Mouse (Mus musculus) lung, embryonic 16.5 days (tissue): ENCODE results near the gene Slc35f2. TPM values are rescaled to one million over a fixed set of nuclear protein-coding genes. Genes with fewer than 3 reads are reported as not detected.

ENCODE experiments used
- ATAC-seq: fragments of 200-750 bp; cut with Nextera tagmentation; 2 replicates; pipeline ENCODE4 v1.8.0; 2017; ENCODE audit warnings: low read depth, mild to moderate bottlenecking, moderate library complexity
- H3K27ac ChIP-seq: fragments of 300-500 bp; sonication (generic); 2 replicates; pipeline ENCODE4 v1.5.1; 2014; ENCODE audit warnings: mild to moderate bottlenecking, control low read depth, low read length
- H3K27me3 ChIP-seq: fragments of 300-500 bp; sonication (generic); 2 replicates; pipeline ENCODE4 v1.6.1; 2014; ENCODE audit warnings: low read depth, low read length, mixed read lengths; ENCODE audit not compliant: control insufficient read depth, insufficient read depth
- H3K36me3 ChIP-seq: fragments of 300-500 bp; sonication (generic); 2 replicates; pipeline ENCODE4 v1.6.1; 2014; ENCODE audit warnings: low read length; ENCODE audit not compliant: control insufficient read depth, insufficient read depth
- H3K4me1 ChIP-seq: fragments of 300-500 bp; sonication (generic); replicated peaks from 2 replicates; pipeline ENCODE4 v1.6.1; 2014; ENCODE audit warnings: low read length, mixed read lengths; ENCODE audit not compliant: control insufficient read depth, insufficient read depth
- H3K4me2 ChIP-seq: fragments of 300-500 bp; sonication (generic); 2 replicates; pipeline ENCODE4 v1.6.1; 2014; ENCODE audit warnings: low read depth, low read length, control low read depth
- H3K4me3 ChIP-seq: fragments of 300-500 bp; sonication (generic); 2 replicates; pipeline ENCODE4 v1.5.1; 2014; ENCODE audit warnings: mild to moderate bottlenecking, low read length, control low read depth
- H3K9ac ChIP-seq: fragments of 300-500 bp; sonication (generic); 2 replicates; pipeline ENCODE4 v1.6.1; 2014; ENCODE audit warnings: low read length, control low read depth
- H3K9me3 ChIP-seq: fragments of 300-500 bp; sonication (generic); 2 replicates; pipeline ENCODE4 v1.6.1; 2016; ENCODE audit warnings: low read length; ENCODE audit not compliant: control insufficient read depth
- WGBS: fragments of 180-500 bp; shearing (Covaris S2); extraction: QIAGEN DNeasy Blood & Tissue Kit; methylation state at CpG from one replicate; pipeline ENCODE4 v1.1.7; 2014; 5-methylcytosine and 5-hydroxymethylcytosine counted together
- polyA plus RNA-seq: library from polyadenylated mRNA; unstranded; fragments of >200 nt; fragmentation: Nextera tagmentation; extraction: Ambion mirVana; gene quantifications from 2 replicates; pipeline ENCODE4 v1.2.1, GENCODE M21; 2015

Gene Slc35f2
- polyA plus RNA-seq, 1 experiment from 2014 or later = 5.8 TPM

DNA sequence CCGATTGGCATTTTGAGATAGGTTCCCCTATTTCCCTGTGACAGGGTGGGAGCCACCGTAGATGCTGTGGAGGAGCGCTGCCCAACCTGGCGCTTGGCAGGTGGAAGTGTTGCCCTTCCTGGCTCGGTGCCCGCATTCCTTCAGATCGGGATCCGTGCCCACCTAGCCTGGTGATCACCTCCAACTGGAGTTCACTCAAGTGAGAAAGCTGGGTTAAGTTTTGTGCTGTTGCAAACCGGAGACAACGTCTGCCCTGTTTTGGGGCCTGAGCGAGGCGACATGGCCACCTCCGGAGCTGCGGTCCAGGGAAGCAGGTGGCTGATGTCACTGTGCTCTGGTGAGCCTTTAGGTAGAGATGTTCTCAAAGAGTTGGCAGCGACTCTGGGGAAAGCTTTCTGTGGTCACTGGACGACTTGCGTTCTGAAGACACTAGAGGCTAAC lies 803 bp downstream of the Slc35f2 start:
- ATAC-seq = peak; percentile 29; the same call in 1 of the 2 replicates
- Histone ChIP-seq H3K4me2 (peak overlapping the region; percentile 95), H3K4me1 (no peaks in the 10 kb centered on the region), H3K36me3 (no peaks in the 10 kb centered on the region), H3K9me3 (no peaks in the 10 kb centered on the region), H3K27ac (no peak overlapping the region), H3K4me3 (peak overlapping the region; percentile 65), H3K27me3 (peaks cover 5% of the 10 kb centered on the region; the same call in 1 of the 2 replicates), H3K9ac (peak overlapping the region; percentile 69)
- WGBS = 3% methylated on average over 17 of the region's 17 CpGs

DNA sequence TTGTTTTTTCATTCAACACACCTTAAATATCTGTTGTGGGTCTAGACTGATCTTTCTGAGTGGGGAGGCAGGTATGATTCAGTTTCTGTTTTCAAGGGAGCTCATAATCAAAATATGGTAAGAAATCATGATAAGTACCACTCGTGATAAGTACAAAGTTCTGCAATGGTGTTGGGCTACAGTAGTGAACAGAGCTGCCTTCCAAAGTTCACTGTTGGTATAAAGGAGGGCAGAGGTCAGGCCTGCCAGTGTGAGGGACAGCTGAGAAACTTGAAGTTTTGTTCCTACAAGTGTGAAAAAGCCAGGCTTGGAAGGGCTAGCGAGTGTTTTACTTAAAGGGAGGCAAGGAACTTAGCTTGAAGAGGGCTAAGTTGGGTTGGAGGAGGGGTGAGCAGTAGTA lies 4.2 kb downstream of the Slc35f2 start:
- Histone ChIP-seq H3K4me2 (no peak overlapping the region), H3K4me3 (no peak overlapping the region), H3K36me3 (no peaks in the 10 kb centered on the region), H3K27ac (no peak overlapping the region), H3K4me1 (no peaks in the 10 kb centered on the region), H3K9ac (no peak overlapping the region), H3K9me3 (no peaks in the 10 kb centered on the region), H3K27me3 (peaks cover 5% of the 10 kb centered on the region; the same call in 1 of the 2 replicates)
- 82% methylated on average over 2 of the region's 2 CpGs for WGBS
- ATAC-seq = no peak

DNA sequence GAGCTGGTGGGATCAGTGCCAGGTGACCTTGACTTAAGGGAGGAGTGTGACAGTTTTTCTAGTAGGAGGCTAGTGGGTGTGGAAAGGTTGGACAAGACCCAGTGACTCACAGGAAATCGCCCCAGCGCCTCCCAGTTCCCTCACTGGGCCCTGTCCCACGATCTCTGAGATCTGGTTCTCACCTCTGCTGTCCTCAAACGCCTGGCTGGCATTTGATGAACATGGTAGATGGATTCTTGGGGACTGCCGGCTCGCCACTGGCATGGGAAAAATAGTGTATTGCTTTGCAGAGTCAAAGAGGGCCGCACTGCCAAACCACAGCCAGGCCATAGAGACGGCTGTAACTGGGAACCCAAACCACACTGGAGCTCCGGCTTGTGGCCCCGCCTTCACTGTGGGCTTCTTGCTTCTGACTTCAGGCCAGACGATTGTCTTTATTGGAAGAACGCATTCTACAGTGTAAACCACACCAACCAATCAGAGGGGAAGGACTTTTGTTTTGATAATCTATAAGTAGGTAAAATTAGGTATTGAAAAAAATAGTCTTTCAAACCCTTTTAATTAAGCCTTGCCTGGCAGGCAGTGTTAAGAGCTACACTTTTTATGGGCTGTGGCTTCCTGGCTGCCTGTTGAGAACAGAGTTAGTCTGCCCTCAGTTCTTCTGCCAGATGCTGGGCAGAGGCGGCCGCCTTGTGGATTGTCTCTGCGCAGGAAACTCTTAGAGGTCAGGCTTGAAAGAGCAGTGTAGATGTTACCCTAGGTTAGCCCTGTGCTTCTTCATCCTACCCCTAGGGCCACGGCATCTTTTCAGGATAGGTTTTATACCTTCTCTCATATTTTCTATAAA lies 15.4 kb downstream of the Slc35f2 start:
- H3K9ac ChIP-seq = no peak overlapping the region
- 74% methylated on average over 16 of the region's 16 CpGs for WGBS

DNA sequence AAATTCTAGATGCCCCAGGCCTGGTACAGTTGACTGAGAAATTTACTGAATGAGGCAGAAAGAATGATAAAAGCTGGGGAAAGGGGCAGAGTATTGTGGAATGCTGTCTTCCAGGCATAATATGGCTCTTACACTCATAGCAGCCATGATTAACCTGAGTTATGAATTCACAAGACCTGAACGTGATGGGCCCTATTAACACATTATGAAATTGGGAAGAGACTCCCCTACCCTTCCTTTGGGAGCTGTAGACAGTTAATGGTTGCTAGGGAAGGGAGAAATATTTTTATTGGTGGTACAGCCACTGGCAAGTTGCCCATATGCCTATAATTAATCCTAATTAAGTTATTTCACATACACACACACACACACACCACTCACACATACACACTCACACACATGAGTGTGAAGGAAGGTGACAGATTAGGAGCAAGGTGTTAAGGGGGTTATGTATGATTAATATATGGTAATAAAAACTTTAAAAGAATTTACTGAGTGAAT lies 22.5 kb downstream of the Slc35f2 start:
- H3K4me3 ChIP-seq = no peak overlapping the region
- peaks cover 6% of the 10 kb centered on the region for H3K4me1 ChIP-seq
- no peak overlapping the region for H3K9ac ChIP-seq
- 56% methylated on average over 1 of the region's 1 CpGs for WGBS
- no peak for ATAC-seq
- H3K36me3 ChIP-seq = no peaks in the 10 kb centered on the region
- H3K27me3 ChIP-seq = no peaks in the 10 kb centered on the region
- H3K9me3 ChIP-seq = no peaks in the 10 kb centered on the region
- H3K27ac ChIP-seq = no peak overlapping the region
- no peak overlapping the region for H3K4me2 ChIP-seq

More for the DNA sequence above, 15.4 kb downstream of the Slc35f2 start:
- no peak overlapping the region for H3K27ac ChIP-seq
- H3K4me2 ChIP-seq = no peak overlapping the region
- H3K9me3 ChIP-seq = peaks cover 3% of the 10 kb centered on the region; the same call in 1 of the 2 replicates
- H3K4me3 ChIP-seq = no peak overlapping the region
- no peaks in the 10 kb centered on the region for H3K36me3 ChIP-seq
- no peaks in the 10 kb centered on the region for H3K27me3 ChIP-seq
- no peaks in the 10 kb centered on the region for H3K4me1 ChIP-seq
- no peak for ATAC-seq

DNA sequence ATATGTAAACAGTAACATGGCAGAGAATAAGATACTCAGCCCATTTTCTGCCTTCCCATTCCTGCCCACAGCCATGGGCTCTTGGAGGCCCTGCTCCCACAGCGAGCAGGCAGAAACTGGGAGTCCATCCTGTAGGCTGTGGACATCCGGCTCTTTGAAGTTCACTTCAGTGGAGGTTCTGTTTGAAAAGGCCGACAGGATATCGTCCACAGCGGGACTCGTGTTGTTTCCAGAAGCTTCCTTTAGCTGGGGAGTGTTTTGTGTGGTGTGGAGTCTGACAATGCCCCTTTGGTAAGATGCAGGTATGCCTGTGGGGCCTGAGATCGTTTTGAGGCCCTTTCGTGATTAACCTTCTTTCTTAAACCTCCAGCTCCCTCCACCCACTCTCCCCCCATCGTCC lies 23.2 kb downstream of the Slc35f2 start:
- Histone ChIP-seq H3K27ac (peak overlapping the region; percentile 53), H3K36me3 (no peaks in the 10 kb centered on the region), H3K9me3 (no peaks in the 10 kb centered on the region), H3K4me3 (no peak overlapping the region), H3K27me3 (no peaks in the 10 kb centered on the region), H3K9ac (no peak overlapping the region; the same call in 1 of the 2 replicates), H3K4me2 (no peak overlapping the region), H3K4me1 (peaks cover 6% of the 10 kb centered on the region)
- ATAC-seq = peak; percentile 71
- 17% methylated on average over 9 of the region's 9 CpGs for WGBS

DNA sequence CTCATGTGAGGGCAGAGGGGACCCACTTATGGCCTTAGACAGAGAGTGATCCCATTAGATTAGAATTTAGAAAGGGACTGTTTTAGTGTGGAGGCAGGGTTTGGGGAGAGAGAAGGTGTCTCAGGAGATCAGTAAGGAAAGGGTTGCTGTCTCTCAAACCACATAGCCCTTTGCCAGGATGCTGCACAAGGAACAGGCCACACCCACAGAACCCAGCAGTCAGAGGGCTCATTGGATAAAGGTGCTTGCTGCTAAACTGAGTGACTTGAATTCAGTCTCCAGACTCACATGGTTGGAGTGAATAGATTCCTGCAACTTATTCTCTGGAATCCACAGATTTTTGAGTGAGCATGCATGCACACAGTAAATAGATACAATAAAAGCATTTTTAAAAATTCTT lies 24.0 kb downstream of the Slc35f2 start:
- no peak overlapping the region for H3K4me2 ChIP-seq
- H3K4me3 ChIP-seq = no peak overlapping the region
- no peaks in the 10 kb centered on the region for H3K9me3 ChIP-seq
- no peak for ATAC-seq
- H3K4me1 ChIP-seq = peaks cover 6% of the 10 kb centered on the region
- H3K27me3 ChIP-seq = no peaks in the 10 kb centered on the region
- H3K27ac ChIP-seq = no peak overlapping the region
- H3K9ac ChIP-seq = no peak overlapping the region
- no peaks in the 10 kb centered on the region for H3K36me3 ChIP-seq

DNA sequence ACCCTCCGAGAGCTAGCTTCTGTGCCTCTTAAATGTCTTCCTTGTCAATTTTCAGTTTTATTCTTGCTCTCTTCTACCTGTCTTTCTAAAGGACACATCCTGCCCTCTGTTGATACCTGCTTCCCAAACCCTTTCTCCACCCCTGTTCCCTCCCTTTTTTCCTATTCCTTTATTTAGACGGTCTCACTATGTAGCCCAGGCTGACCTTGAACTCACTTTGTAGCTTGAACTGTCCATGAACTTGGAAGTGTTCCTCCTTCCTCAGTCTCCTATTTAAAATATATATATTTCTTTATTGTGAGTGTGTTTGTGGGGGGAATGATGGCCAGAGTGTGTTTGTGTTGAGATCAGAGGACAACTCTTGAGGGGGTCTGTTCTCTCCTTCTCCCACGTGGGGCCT lies 25.0 kb downstream of the Slc35f2 start:
- no peak overlapping the region for H3K4me3 ChIP-seq
- 66% methylated on average over 3 of the region's 3 CpGs for WGBS
- H3K9me3 ChIP-seq = no peaks in the 10 kb centered on the region
- H3K27me3 ChIP-seq = no peaks in the 10 kb centered on the region
- no peaks in the 10 kb centered on the region for H3K36me3 ChIP-seq
- H3K4me2 ChIP-seq = no peak overlapping the region
- no peak overlapping the region for H3K9ac ChIP-seq
- H3K4me1 ChIP-seq = peaks cover 6% of the 10 kb centered on the region
- H3K27ac ChIP-seq = no peak overlapping the region
- ATAC-seq = no peak

DNA sequence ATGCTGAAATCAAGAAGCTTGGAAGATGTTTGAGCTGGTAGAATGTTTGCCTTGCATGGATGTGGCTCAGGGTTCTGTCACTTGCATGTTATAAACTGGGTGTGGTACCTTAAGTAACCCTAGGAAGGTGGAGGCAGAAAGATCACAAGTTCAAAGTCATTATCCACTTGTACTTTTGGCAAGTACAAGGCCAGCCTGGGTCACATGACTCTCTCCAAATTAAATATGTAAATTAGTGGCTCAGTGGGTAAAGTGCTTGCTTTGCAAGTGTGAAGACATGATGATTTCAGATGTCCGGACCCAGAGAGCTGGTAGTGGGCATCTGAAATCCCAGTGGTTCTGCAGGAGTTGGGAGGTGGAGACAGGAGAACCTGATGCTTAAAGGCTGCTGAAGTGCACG lies 25.8 kb downstream of the Slc35f2 start:
- Histone ChIP-seq H3K4me3 (no peak overlapping the region), H3K9ac (no peak overlapping the region), H3K36me3 (no peaks in the 10 kb centered on the region), H3K27me3 (no peaks in the 10 kb centered on the region), H3K4me2 (no peak overlapping the region), H3K9me3 (no peaks in the 10 kb centered on the region), H3K4me1 (peaks cover 6% of the 10 kb centered on the region), H3K27ac (no peak overlapping the region)
- WGBS = 72% methylated on average over 2 of the region's 2 CpGs
- ATAC-seq = no peak

DNA sequence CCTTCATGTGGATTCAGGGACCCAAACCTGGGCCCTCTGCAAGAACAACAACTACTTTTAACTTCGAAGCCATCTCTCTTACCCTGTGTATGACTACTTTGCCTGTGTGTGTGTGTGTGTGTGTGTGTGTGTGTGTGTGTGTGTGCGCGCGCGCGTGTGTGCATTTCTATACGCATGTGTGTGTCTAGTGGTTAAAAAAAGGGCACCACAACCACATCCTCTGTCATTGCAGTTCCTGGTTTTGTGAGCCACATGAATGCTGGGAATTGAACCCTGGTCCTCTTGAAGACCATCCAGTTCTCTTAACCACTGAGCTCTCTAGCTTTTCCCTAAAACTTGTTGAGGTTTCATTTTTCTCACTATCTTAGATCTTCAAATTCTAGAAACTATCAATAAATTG lies 31.6 kb downstream of the Slc35f2 start:
- Histone ChIP-seq H3K4me3 (no peak overlapping the region), H3K9me3 (no peaks in the 10 kb centered on the region), H3K4me1 (no peaks in the 10 kb centered on the region), H3K27me3 (no peaks in the 10 kb centered on the region), H3K9ac (no peak overlapping the region), H3K36me3 (no peaks in the 10 kb centered on the region), H3K4me2 (no peak overlapping the region), H3K27ac (no peak overlapping the region)
- ATAC-seq = no peak
- 94% methylated on average over 7 of the region's 7 CpGs for WGBS
